Mouse (Mus musculus) heart, postnatal 0 days (tissue): ENCODE data around the gene Lmntd1. TPM values are rescaled to one million over a fixed set of nuclear protein-coding genes. Genes with fewer than 3 reads are reported as not detected.

ENCODE experiments used
- ATAC-seq: fragments of 200-750 bp; cut with Nextera tagmentation; 2 replicates; pipeline ENCODE4 v1.8.0; 2017; ENCODE audit warnings: low read depth, moderate number of reproducible peaks, moderate library complexity; ENCODE audit not compliant: insufficient read depth
- DNase-seq: peaks from one replicate; pipeline ENCODE4 v3.0.0-alpha.2; 2016; ENCODE audit warnings: low spot score
- H3K27ac ChIP-seq: fragments of 300-500 bp; sonication (generic); 2 replicates; pipeline ENCODE4 v1.5.1; 2014; ENCODE audit warnings: low read depth, mild to moderate bottlenecking
- H3K27me3 ChIP-seq: fragments of 300-500 bp; sonication (generic); 2 replicates; pipeline ENCODE4 v1.6.1; 2014; ENCODE audit warnings: low read length, mixed read lengths; ENCODE audit not compliant: control insufficient read depth, insufficient read depth
- H3K36me3 ChIP-seq: fragments of 300-500 bp; sonication (generic); replicated peaks from 2 replicates; pipeline ENCODE4 v1.6.1; 2014; ENCODE audit warnings: low read length, mixed read lengths; ENCODE audit not compliant: control insufficient read depth, insufficient read depth
- H3K4me1 ChIP-seq: fragments of 300-500 bp; sonication (generic); 2 replicates; pipeline ENCODE4 v1.6.1; 2014; ENCODE audit warnings: antibody characterized with exemption; ENCODE audit not compliant: control insufficient read depth, insufficient read depth
- H3K4me2 ChIP-seq: fragments of 300-500 bp; sonication (generic); 2 replicates; pipeline ENCODE4 v1.6.1; 2014; ENCODE audit warnings: low read depth, mild to moderate bottlenecking, low read length, moderate library complexity
- H3K4me3 ChIP-seq: fragments of 300-500 bp; sonication (generic); 2 replicates; pipeline ENCODE4 v1.5.1; 2014; ENCODE audit warnings: low read depth, low read length
- H3K9ac ChIP-seq: fragments of 300-500 bp; sonication (generic); replicated peaks from 2 replicates; pipeline ENCODE4 v1.6.1; 2014; ENCODE audit warnings: low read depth, low read length, mixed read lengths
- H3K9me3 ChIP-seq: fragments of 300-500 bp; sonication (generic); replicated peaks from 2 replicates; pipeline ENCODE4 v1.6.1; 2016; ENCODE audit warnings: low read length; ENCODE audit not compliant: control insufficient read depth
- CTCF ChIP-seq: IDR thresholded peaks from 2 replicates; pipeline ENCODE4 v1.5.1; 2016; ENCODE audit warnings: antibody characterized with exemption, control low read depth, low read depth
- EP300 ChIP-seq: IDR thresholded peaks from 2 replicates; pipeline ENCODE4 v1.6.1; 2016; ENCODE audit warnings: antibody characterized with exemption, low read depth
- WGBS: fragments of 180-500 bp; shearing (Covaris S2); extraction: QIAGEN DNeasy Blood & Tissue Kit; methylation state at CpG from one replicate; pipeline ENCODE4 v1.1.7; 2014; 5-methylcytosine and 5-hydroxymethylcytosine counted together
- polyA plus RNA-seq: library from polyadenylated mRNA; unstranded; fragments of >200 nt; fragmentation: Nextera tagmentation; extraction: Ambion mirVana; gene quantifications from 2 replicates; pipeline ENCODE4 v1.2.1, GENCODE M21; 2015
- total RNA-seq: library from RNA; depleted of rRNA; stranded (reverse); fragments of >200 nt; gene quantifications from 2 replicates; pipeline ENCODE4 v1.2.3, GENCODE M21; 2014; ENCODE audit warnings: low replicate concordance

Lmntd1 gene
- total and polyA plus RNA-seq, 2 experiments from 2014 or later, result 4.5 to 9.8 TPM

- ATAC-seq (no peak), DNase-seq (no peak)
- 33% methylated on average over 7 of the region's 7 CpGs for WGBS
- Histone ChIP-seq H3K27me3 (peaks cover 4% of the 10 kb centered on the region; the same call in 1 of the 2 replicates), H3K4me1 (no peaks in the 10 kb centered on the region), H3K4me2 (no peak overlapping the region), H3K4me3 (no peak overlapping the region), H3K9me3 (no peaks in the 10 kb centered on the region), H3K27ac (no peak overlapping the region), H3K9ac (no peak overlapping the region), H3K36me3 (no peaks in the 10 kb centered on the region)
- TF ChIP-seq EP300 (no peak), CTCF (no peak)
These were observed 240.4 kb downstream of the Lmntd1 start for GRCm38 (mm10) chr6:145373712-145374221.

- no peak for DNase-seq
- WGBS, result 33% methylated on average over 2 of the region's 2 CpGs
These were observed 242.1 kb downstream of the Lmntd1 start for GRCm38 (mm10) chr6:145372066-145372465.

GRCm38 (mm10) chr6:145371586-145371985, 242.5 kb downstream of the Lmntd1 start:
- no peak for TF ChIP-seq EP300
- TF ChIP-seq CTCF, result no peak

More at GRCm38 (mm10) chr6:145372066-145372465, 242.1 kb downstream of the Lmntd1 start:
- H3K27me3 ChIP-seq, result peaks cover 4% of the 10 kb centered on the region; the same call in 1 of the 2 replicates
- TF ChIP-seq CTCF (peak; percentile 47), EP300 (no peak)
- H3K36me3 ChIP-seq, result no peaks in the 10 kb centered on the region
- no peak overlapping the region for H3K4me2 ChIP-seq
- H3K9me3 ChIP-seq, result no peaks in the 10 kb centered on the region
- no peak overlapping the region for H3K27ac ChIP-seq
- H3K4me1 ChIP-seq, result no peaks in the 10 kb centered on the region
- H3K9ac ChIP-seq, result no peak overlapping the region
- H3K4me3 ChIP-seq, result no peak overlapping the region
- no peak for ATAC-seq

GRCm38 (mm10) chr6:145370302-145370701, 243.8 kb downstream of the Lmntd1 start:
- H3K9ac ChIP-seq, result no peak overlapping the region
- no peaks in the 10 kb centered on the region for H3K36me3 ChIP-seq
- ATAC-seq, result peak; percentile 64
- WGBS, result 43% methylated on average over 3 of the region's 3 CpGs
- no peaks in the 10 kb centered on the region for H3K9me3 ChIP-seq
- H3K4me2 ChIP-seq, result no peak overlapping the region
- TF ChIP-seq EP300 (no peak), CTCF (no peak)
- H3K27me3 ChIP-seq, result no peaks in the 10 kb centered on the region
- peak; percentile 60 for DNase-seq
- no peaks in the 10 kb centered on the region for H3K4me1 ChIP-seq
- no peak overlapping the region for H3K4me3 ChIP-seq
- peak overlapping the region; percentile 79 for H3K27ac ChIP-seq

More at GRCm38 (mm10) chr6:145371586-145371985, 242.5 kb downstream of the Lmntd1 start:
- H3K4me1 ChIP-seq, result no peaks in the 10 kb centered on the region
- no peak overlapping the region for H3K27ac ChIP-seq
- no peak overlapping the region for H3K9ac ChIP-seq
- DNase-seq, result no peak
- no peak for ATAC-seq
- H3K36me3 ChIP-seq, result no peaks in the 10 kb centered on the region
- no peak overlapping the region for H3K4me3 ChIP-seq
- 83% methylated on average over 4 of the region's 4 CpGs for WGBS
- no peak overlapping the region for H3K4me2 ChIP-seq
- H3K27me3 ChIP-seq, result peaks cover 4% of the 10 kb centered on the region; the same call in 1 of the 2 replicates
- no peaks in the 10 kb centered on the region for H3K9me3 ChIP-seq

- H3K27ac ChIP-seq, result 0 out of 2 replicates have a peak overlapping the region, but pooled peaks have one; percentile 79
- H3K27me3 ChIP-seq, result no peaks in the 10 kb centered on the region
- ATAC-seq (no peak), DNase-seq (no peak)
- TF ChIP-seq EP300 (no peak), CTCF (no peak)
- H3K36me3 ChIP-seq, result no peaks in the 10 kb centered on the region
- 68% methylated on average over 4 of the region's 4 CpGs for WGBS
- H3K4me1 ChIP-seq, result no peaks in the 10 kb centered on the region
- no peaks in the 10 kb centered on the region for H3K9me3 ChIP-seq
- H3K4me3 ChIP-seq, result no peak overlapping the region
- H3K9ac ChIP-seq, result no peak overlapping the region
- H3K4me2 ChIP-seq, result no peak overlapping the region
These were observed 244.8 kb downstream of the Lmntd1 start for GRCm38 (mm10) chr6:145369290-145369689.

GRCm38 (mm10) chr6:145366488-145366887, 247.6 kb downstream of the Lmntd1 start:
- no peaks in the 10 kb centered on the region for H3K9me3 ChIP-seq
- no peak overlapping the region for H3K9ac ChIP-seq
- no peaks in the 10 kb centered on the region for H3K4me1 ChIP-seq
- TF ChIP-seq CTCF, result no peak
- no peak for TF ChIP-seq EP300
- H3K4me3 ChIP-seq, result no peak overlapping the region
- ATAC-seq, result no peak
- H3K27me3 ChIP-seq, result no peaks in the 10 kb centered on the region; the same call in 1 of the 2 replicates
- H3K36me3 ChIP-seq, result no peaks in the 10 kb centered on the region
- H3K27ac ChIP-seq, result no peak overlapping the region
- WGBS, result 96% methylated on average over 11 of the region's 11 CpGs
- no peak overlapping the region for H3K4me2 ChIP-seq
- no peak for DNase-seq
